Mouse (Mus musculus) heart, embryonic 11.5 days (tissue): ENCODE data around the gene Fis1. TPM values are rescaled to one million over a fixed set of nuclear protein-coding genes. Genes with fewer than 3 reads are reported as not detected.
A peak's percentile ranks its signal among the peaks of the same experiment; 100 is the strongest.
"Not testable (repeated sequence)": the region's sequence is repeated elsewhere in the genome, so short reads cannot be mapped to it uniquely, and the experiment has no call there.

Experiments
- ATAC-seq: fragments of 200-750 bp; cut with Nextera tagmentation; replicated peaks from 2 replicates; pipeline ENCODE4 v1.8.0; 2017; ENCODE audit warnings: moderate library complexity; ENCODE audit not compliant: insufficient number of reproducible peaks, low FRiP score, low TSS enrichment
- H3K27ac ChIP-seq: fragments of 300-500 bp; sonication (generic); 2 replicates; pipeline ENCODE4 v1.5.1; 2014; ENCODE audit warnings: mild to moderate bottlenecking, low read depth, low read length
- H3K27me3 ChIP-seq: fragments of 300-500 bp; sonication (generic); 2 replicates; pipeline ENCODE4 v1.6.1; 2014; ENCODE audit warnings: mild to moderate bottlenecking, low read length, mixed read lengths; ENCODE audit not compliant: control insufficient read depth, insufficient read depth
- H3K36me3 ChIP-seq: fragments of 300-500 bp; sonication (generic); 2 replicates; pipeline ENCODE4 v1.6.1; 2014; ENCODE audit warnings: mild to moderate bottlenecking, low read length, moderate library complexity, mixed read lengths; ENCODE audit not compliant: control insufficient read depth, insufficient read depth
- H3K4me1 ChIP-seq: fragments of 300-500 bp; sonication (generic); 2 replicates; pipeline ENCODE4 v1.6.1; 2014; ENCODE audit warnings: low read length; ENCODE audit not compliant: control insufficient read depth, insufficient read depth
- H3K4me2 ChIP-seq: fragments of 300-500 bp; sonication (generic); 2 replicates; pipeline ENCODE4 v1.6.1; 2014; ENCODE audit warnings: mild to moderate bottlenecking, moderate library complexity
- H3K4me3 ChIP-seq: fragments of 300-500 bp; sonication (generic); 2 replicates; pipeline ENCODE4 v1.5.1; 2014; ENCODE audit warnings: low read depth, low read length
- H3K9ac ChIP-seq: fragments of 300-500 bp; sonication (generic); 2 replicates; pipeline ENCODE4 v1.6.1; 2014; ENCODE audit warnings: mild to moderate bottlenecking, low read depth, low read length, moderate library complexity
- H3K9me3 ChIP-seq: fragments of 300-500 bp; sonication (generic); replicated peaks from 2 replicates; pipeline ENCODE4 v1.6.1; 2016; ENCODE audit warnings: low read length; ENCODE audit not compliant: control insufficient read depth
- WGBS: fragments of 180-500 bp; shearing (Covaris S2); extraction: QIAGEN DNeasy Blood & Tissue Kit; methylation state at CpG from one replicate; pipeline ENCODE4 v1.1.7; 2014; ENCODE audit not compliant: insufficient replicate concordance; 5-methylcytosine and 5-hydroxymethylcytosine counted together
- polyA plus RNA-seq: library from polyadenylated mRNA; unstranded; fragments of >200 nt; fragmentation: Nextera tagmentation; extraction: Ambion mirVana; gene quantifications from 2 replicates; pipeline ENCODE4 v1.2.1, GENCODE M21; 2014

Fis1 gene
- polyA plus RNA-seq, 1 experiment from 2014 or later: 286 TPM

DNA sequence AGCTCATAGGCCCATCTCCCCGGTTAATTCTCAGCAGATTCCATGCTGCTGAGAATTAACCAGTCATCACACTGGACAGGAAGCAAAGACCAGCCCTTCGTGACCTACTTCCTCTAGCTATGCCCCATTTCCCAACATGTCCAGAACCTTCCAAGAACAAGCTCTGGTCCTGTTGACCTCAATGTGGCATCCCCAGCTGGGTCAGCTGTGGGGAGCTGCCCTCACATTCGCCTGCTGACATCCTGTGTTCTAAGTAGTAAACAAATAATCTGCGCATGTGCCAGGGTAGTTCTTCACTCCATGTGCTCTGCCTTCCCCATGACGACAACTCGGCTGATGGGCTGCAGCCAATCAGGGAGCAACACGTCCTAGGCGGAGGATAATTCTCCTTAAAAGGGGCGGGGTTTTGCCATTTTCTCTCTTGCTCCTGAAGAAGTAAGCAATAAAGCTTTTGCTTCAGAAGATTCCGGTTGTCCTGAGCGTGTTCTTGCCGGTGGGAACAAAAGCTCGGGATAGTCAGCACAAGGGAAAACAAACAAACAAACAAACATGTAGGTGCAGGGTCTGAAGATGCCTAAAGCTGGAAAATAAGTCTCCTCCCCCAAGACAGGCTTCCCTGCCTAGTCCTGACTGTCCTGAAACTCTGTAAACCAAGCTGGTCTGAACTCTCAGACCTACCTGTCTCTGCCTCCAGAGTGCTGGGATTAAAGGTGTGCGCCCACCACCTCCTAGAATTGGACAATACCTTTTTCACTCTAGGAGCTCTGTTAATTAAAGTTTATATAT is 3.3 kb upstream of the Fis1 start:
- H3K27ac ChIP-seq, H3K9me3 ChIP-seq, H3K4me2 ChIP-seq, H3K36me3 ChIP-seq, H3K9ac ChIP-seq, H3K4me1 ChIP-seq, ATAC-seq, H3K27me3 ChIP-seq, H3K4me3 ChIP-seq: not testable (repeated sequence)
- WGBS: 81% methylated on average over 14 of the region's 14 CpGs

DNA sequence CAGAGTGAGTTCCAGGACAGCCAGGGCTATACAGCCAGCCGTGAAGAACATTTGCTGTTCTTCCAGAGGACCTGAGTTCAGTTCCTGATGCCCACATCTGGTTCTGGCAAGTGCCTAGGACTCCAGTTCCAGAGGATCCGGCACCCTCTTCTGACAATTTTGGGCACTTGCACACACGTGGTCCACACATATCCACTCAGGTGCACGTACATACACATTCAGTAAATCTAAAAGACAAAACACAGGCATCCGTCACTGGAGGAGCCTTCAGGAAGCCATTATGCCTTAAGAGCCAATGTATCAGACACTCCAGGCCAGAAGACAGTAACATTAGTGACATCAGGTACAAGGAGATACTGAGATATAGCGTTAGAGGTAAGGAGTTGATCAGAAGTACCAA is 2.6 kb upstream of the Fis1 start:
- 84% methylated on average over 6 of the region's 6 CpGs for WGBS
- no peak overlapping the region for H3K27ac ChIP-seq
- no peaks in the 10 kb centered on the region for H3K9me3 ChIP-seq

GRCm38 (mm10) chr5:136952153-136952552 is 922 bp upstream of the Fis1 start:
- Histone ChIP-seq H3K4me2 (peak overlapping the region; percentile 80; the same call in 1 of the 2 replicates), H3K4me1 (peaks cover 5% of the 10 kb centered on the region; the same call in 1 of the 2 replicates), H3K36me3 (0 out of 2 replicates have a peak, but pooled peaks cover 4% of the 10 kb centered on the region), H3K27ac (no peak overlapping the region), H3K9me3 (no peaks in the 10 kb centered on the region), H3K27me3 (no peaks in the 10 kb centered on the region), H3K9ac (no peak overlapping the region), H3K4me3 (no peak overlapping the region)
- 64% methylated on average over 4 of the region's 4 CpGs for WGBS
- no peak for ATAC-seq

More for the DNA sequence above, 2.6 kb upstream of the Fis1 start:
- no peak overlapping the region for H3K9ac ChIP-seq
- 0 out of 2 replicates have a peak, but pooled peaks cover under 1% of the 10 kb centered on the region for H3K36me3 ChIP-seq
- no peak overlapping the region for H3K4me2 ChIP-seq
- H3K27me3 ChIP-seq: no peaks in the 10 kb centered on the region
- ATAC-seq: no peak
- no peak overlapping the region for H3K4me3 ChIP-seq
- peaks cover 5% of the 10 kb centered on the region; the same call in 1 of the 2 replicates for H3K4me1 ChIP-seq

GRCm38 (mm10) chr5:136953440-136953951 is 421 bp downstream of the Fis1 start:
- H3K27me3 ChIP-seq: no peaks in the 10 kb centered on the region
- WGBS: 1% methylated on average over 12 of the region's 12 CpGs
- 0 out of 2 replicates have a peak, but pooled peaks cover 4% of the 10 kb centered on the region for H3K36me3 ChIP-seq
- 0 out of 2 replicates have a peak, but pooled peaks have one; percentile 16 for ATAC-seq
- peak overlapping the region; percentile 29; the same call in 1 of the 2 replicates for H3K27ac ChIP-seq
- H3K9me3 ChIP-seq: no peaks in the 10 kb centered on the region
- H3K4me1 ChIP-seq: peaks cover 5% of the 10 kb centered on the region; the same call in 1 of the 2 replicates
- peak overlapping the region; percentile 79 for H3K9ac ChIP-seq
- H3K4me3 ChIP-seq: peak overlapping the region; percentile 73
- H3K4me2 ChIP-seq: peak overlapping the region; percentile 80

DNA sequence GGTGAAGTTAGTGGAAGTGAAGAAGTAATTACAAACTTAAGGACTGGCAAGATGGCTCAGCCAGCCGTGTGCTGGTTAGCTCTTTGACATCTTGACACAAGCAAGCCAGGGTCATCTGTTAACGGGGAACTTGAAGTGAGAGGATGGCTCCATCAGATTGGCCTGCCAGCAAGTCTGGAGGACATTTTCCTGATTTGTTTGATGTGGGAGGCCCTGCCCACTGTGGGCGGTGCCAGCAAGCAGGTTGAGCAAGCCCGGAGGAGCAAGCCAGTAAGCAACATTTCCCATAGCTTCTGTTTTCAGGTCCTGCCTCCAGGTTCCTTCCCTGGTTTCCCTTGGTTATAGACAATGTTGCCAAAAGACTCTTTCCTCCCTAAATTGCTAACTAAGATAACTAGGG is 2.5 kb downstream of the Fis1 start:
- Histone ChIP-seq H3K4me3 (no peak overlapping the region), H3K9me3 (no peaks in the 10 kb centered on the region), H3K27me3 (no peaks in the 10 kb centered on the region), H3K27ac (no peak overlapping the region), H3K36me3 (0 out of 2 replicates have a peak, but pooled peaks cover 4% of the 10 kb centered on the region), H3K4me1 (peaks cover 5% of the 10 kb centered on the region; the same call in 1 of the 2 replicates), H3K9ac (no peak overlapping the region), H3K4me2 (no peak overlapping the region)
- WGBS: 77% methylated on average over 4 of the region's 4 CpGs
- no peak for ATAC-seq

DNA sequence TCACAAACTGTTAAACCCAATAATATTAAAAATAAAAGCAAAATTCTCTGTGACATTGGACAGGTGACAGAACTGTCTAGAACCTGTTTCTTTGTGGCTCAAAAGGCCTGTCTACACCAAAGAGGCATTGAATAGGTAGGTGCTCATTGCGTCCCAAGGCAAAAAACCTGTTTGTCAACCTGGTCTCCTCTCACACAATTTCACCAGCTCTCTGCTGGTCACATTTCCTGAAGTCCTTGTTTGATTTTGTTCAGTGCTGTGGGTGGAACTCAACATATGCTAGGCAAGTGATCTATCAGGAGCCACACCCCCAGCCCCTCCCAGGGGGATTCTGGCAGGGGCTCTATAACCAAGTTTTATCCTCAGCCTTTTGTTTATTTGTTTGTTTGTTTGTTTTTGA is 4.2 kb downstream of the Fis1 start:
- Histone ChIP-seq H3K36me3 (0 out of 2 replicates have a peak, but pooled peaks cover 4% of the 10 kb centered on the region), H3K9ac (no peak overlapping the region), H3K4me2 (no peak overlapping the region), H3K4me3 (no peak overlapping the region), H3K9me3 (no peaks in the 10 kb centered on the region), H3K27ac (no peak overlapping the region), H3K27me3 (no peaks in the 10 kb centered on the region), H3K4me1 (peaks cover 10% of the 10 kb centered on the region)
- ATAC-seq: no peak
- WGBS: 97% methylated on average over 1 of the region's 1 CpGs

GRCm38 (mm10) chr5:136958991-136959605 is 6.0 kb downstream of the Fis1 start:
- WGBS: 78% methylated on average over 5 of the region's 5 CpGs
- Histone ChIP-seq H3K9ac (no peak overlapping the region), H3K27ac (no peak overlapping the region), H3K27me3 (no peaks in the 10 kb centered on the region), H3K4me2 (no peak overlapping the region), H3K36me3 (peaks cover 8% of the 10 kb centered on the region), H3K4me1 (peaks cover 11% of the 10 kb centered on the region), H3K9me3 (no peaks in the 10 kb centered on the region), H3K4me3 (no peak overlapping the region)
- ATAC-seq: no peak

GRCm38 (mm10) chr5:136960053-136960452 is 7.0 kb downstream of the Fis1 start:
- no peak overlapping the region for H3K9ac ChIP-seq
- H3K4me2 ChIP-seq: no peak overlapping the region
- no peaks in the 10 kb centered on the region for H3K9me3 ChIP-seq
- no peaks in the 10 kb centered on the region for H3K27me3 ChIP-seq
- H3K4me3 ChIP-seq: no peak overlapping the region
- H3K27ac ChIP-seq: no peak overlapping the region
- WGBS: 90% methylated on average over 6 of the region's 6 CpGs
- no peak for ATAC-seq
- peaks cover 10% of the 10 kb centered on the region for H3K4me1 ChIP-seq
- H3K36me3 ChIP-seq: peaks cover 10% of the 10 kb centered on the region
